Mouse (Mus musculus): ENCODE measurements around the gene 1700113H08Rik.

The 1700113H08Rik gene

DNA sequence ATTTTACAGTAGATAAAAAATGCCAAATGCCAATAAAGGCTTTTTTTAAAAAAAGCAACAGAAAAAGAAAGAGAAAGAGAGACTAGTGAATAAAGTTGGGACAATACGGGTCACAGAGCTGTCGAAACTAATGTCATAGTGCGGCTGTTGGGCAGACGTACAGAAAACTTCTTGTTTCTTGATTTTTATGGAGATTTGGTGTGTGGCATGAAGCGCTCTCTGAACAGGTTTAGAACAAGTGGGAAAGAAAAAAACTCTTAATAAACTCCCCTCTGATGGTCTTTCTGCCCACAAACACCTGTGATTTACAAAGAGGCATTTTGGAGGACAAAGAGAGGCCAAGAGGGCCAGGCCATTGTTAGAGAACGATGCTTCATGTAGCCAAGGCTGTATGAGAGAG, 1.6 kb downstream of the 1700113H08Rik start:
- DNase-seq (ENCODE audit: low read depth, low spot score), result no peak

DNA sequence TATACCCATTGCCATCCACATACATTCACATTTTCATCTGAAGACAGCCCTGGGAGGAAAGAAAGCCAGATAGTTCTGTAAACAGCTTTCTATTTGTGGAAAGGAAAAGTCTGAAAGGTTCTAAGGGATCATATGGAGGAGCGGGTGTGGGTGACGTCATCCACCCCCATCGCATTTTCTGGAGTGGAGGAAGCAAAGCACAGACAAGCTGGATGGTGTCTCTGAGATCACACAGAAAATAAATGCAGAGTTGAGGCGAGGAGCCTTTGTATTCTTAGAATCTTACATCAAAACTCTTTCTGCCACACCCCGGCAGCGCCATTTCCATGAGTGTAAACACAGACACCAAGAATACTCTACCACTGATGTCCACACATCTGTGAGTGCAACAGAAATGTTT, 26.4 kb downstream of the 1700113H08Rik start:
- no peak for DNase-seq (ENCODE audit: low read depth, low spot score)

DNA sequence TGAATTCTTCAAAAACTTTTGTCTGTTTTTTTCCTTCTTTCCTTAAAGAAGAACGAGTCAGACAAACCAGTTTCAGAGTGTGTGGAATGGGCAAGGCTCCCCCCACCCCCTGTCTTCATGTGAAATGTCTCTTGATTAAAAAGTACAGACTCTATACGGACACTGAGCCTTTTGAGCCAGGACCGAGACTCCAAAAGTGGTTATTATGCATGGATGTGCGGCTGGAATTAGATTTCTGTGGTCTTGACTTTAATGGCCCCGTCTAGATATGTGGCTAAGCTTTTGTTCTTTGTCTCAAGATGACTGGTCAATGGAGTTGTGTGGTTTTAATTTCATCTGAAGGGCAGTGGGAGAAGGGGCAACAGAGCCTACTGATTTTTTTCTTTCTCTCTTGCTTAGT, 29.8 kb downstream of the 1700113H08Rik start:
- DNase-seq (ENCODE audit: low read depth, low spot score), result no peak

DNA sequence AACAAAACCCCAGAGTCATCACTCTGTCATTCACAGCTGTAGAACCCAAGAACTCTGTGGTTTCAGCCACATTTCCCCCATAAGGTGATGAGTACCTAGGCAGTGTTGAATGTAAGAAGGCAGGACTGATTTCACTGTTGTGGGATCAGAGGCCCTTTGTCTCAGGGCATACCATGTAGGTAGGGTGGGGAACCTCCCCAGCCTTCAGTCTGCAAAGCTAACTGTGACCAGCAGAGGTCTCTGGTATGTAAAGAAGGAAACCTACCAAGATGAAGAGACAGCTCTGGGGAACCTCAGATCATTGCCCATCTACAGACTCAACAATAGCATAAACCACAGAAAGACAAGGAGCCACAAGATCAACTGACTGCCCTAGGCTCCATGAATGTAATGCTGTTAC, 36.4 kb downstream of the 1700113H08Rik start:
- peak; percentile 16 for DNase-seq (ENCODE audit: low read depth, low spot score)

DNA sequence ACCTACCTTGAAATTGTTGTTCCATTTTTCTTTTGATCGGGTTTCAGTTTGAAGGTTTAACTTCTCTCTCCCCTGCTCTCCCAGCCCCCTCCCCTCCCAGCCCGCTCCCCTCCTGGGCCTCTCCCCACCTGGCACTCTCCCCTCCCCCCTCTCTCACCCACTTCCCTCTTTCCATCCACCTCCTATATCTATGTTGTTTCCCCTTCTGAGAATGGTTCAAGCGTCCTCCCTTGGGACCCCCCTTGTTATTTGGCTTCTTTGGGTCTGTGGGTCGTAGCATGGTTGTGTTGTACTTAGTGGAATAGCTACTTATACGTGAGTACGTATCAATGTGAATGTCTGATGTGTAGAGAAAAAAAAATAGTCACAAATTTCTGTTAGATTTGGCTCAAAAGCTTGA, 40.9 kb downstream of the 1700113H08Rik start:
- DNase-seq (ENCODE audit: low read depth, low spot score), result no peak

DNA sequence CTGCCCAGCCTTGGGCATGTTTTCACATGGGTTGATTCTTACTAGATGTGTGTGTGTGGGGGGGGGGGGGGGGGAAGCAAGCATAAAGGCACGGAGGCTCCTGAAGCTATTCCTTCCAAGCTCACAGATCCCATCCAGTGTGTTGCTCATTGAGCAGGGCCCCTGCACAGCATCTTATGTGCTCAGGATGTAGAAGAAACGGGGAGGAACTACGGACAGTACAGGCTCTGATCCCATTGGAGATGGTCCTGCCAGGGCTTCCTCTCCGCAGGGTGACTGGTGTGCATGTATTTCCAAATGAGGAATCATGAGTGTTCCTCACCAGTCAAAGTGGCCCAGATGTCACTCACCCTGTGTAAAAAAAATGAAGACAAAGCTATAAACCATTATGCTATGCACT, 42.8 kb downstream of the 1700113H08Rik start:
- no peak for DNase-seq (ENCODE audit: low read depth, low spot score)

DNA sequence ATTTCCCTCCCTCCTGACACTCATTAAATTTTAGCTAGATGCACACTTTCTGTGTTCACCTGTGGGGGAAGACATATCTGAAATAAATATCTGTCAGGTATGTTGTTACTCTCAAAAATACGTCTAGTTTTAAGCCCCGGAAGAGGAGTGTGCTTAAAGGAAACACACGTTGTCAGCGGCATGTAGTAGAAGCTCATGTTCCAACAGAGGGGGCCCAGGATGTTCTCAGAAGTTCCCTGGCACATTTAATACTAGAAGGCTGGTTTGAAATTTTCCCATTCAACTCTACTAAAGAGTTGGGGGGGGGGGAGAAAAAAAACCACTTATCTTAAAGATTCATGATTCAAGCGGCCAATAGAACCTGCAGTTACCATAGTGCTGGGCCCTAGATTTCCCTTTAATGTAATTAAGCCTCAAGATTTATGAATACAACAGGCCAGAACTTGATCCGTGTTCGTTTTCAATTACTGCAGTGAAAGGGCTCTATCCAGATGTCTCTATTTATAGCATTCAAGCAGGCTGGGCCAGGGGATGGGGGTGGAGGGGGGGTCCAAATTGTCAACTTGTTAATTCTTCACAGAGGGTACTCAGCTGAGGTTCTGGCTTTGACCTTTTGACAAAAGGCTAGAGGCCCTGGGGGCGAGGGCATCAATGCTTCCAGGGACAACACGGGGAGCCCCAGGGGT, 43.6 kb downstream of the 1700113H08Rik start:
- no peak for DNase-seq (ENCODE audit: low read depth, low spot score)

DNA sequence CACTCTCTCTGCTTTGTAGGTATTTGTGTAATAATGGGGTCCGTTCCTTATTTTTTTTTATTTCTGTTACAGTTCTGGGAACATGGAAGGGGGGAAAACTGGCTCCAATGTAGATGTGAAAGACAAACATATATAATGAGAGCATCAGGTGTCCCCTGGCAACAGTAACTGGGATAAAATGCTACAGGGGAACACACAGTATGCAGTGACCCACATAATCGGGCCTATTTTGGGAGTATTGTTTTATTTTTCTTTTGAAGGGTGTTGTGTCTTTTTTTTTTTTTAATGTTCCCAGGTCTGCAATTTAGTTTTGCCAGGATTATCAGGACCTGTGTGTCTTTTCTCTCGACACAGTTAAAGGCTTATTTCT, 44.1 kb downstream of the 1700113H08Rik start:
- DNase-seq (ENCODE audit: low read depth, low spot score), result no peak

DNA sequence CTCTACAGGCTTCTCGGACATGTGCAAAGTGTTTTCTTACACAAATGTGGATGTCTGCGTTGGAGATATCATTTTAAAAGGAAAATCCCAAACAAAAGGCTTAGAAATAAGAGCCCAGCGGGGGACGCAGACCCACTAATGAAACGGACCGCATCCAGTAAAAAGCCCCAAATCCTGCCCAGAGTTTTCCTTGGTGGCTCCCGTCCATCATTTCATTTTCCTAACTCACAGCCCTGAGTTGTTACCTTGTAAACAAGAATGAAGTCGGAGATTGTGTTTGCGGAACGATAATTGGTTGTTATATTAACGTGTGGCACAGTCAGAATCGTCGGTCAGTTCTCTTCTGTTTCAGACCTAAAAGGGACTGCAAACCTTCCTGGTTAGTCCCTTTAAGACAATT, 44.6 kb downstream of the 1700113H08Rik start:
- no peak for DNase-seq (ENCODE audit: low read depth, low spot score)

DNA sequence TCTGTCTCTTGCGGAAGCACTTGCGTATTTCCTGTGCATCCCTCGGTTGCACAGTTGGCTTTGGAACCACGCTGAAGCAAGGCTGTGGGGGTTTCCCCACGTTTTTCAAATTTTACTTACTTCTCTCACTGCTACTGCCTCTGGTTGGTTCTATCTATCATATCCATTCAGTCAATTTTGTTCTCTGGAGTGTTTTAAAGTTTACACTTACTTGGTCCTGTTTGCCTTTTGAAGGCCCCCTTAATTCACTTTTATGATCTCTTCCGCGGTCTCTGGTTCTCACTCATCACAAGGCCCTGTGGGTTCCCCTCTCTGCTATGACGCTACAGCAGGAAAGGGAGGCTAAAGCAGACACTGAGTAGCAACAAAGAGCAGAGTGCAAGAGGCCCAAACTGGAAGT, 45.4 kb downstream of the 1700113H08Rik start:
- no peak for DNase-seq (ENCODE audit: low read depth, low spot score)

DNA sequence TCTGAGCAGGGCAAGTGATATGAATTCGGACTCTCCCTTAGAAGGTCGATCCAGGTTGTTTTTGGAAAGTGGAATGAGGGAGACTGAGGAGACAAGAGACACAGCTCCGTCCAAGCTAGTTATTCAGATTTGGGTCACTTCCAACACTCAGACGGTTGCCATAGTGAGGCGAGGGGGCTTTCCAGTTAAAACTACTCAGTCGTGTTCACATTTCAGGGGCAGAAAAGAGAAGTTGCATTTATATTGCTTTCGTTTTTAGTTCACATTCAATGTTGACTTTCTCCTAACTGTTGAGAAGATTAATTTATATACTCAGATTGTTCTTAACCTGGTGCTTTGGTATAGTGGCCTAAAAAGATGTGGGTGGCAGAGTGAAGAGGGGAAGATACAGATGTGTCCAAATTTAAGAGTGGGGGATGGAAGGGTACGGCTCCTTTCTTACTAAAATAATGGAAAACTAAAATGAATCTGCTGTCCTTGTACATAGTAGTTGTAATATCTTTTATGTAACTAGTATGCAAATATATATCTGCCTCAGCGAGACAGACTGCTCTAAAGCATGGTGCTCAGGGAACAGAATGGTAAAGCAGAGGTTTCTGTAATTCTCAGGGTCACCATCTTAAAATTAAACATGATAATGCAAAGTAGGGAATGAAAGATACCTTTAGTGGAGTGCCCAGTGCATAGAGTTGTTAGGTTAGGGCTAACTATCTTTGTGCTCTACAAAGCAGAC, 49.9 kb downstream of the 1700113H08Rik start:
- no peak for DNase-seq (ENCODE audit: low read depth, low spot score)

DNA sequence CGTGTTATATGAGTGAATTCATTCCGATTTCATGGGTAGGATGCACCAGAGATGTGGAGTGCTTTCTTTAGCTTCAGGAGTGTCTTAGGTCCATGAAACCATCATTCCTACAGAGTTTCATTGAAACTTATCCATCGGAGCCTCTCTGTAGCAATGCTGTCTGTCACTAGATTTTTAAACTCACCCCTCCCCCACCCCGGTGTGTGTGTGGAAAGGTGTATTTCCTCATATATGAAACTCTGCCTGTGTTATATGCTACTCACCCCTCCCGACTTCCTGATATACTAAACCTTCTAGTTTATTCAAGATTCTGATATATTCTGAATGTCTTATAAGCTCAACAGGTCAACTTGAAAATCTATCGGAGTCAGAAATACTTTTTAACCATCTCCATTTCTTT, 50.5 kb downstream of the 1700113H08Rik start:
- no peak for DNase-seq (ENCODE audit: low read depth, low spot score)

DNA sequence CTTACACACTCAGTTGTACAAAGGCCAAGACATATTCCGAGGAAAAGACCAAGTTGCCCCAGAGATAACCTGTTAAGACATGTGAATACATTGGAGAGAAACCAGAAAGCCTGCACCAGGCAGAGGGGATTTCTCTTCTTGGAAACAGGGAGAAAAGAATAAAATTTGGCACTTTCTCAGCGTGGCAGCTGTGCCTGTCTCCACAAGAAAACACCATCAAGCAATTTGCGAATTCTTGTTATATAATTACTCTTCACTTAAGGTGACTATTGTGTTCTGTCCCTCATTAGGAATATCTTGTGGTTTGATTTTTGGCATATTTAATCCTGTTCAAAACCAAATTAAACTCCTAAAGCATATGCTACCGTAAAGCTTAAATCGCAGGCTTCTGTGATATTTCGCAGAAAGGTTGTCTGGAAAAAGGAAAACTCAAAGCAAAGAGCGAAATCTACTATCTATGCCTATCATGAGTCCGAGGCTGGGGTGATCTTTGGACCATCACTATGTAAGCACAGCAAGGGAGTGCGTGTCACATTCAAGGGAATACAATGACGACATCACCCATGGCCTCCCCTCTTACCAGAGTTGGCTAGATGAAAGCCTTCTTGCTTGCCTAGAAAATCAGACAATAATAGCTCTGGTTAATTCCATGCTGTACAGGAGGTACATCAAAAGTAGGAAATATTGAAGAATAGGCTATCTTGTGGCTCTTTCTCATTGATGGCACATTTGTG, 51.4 kb downstream of the 1700113H08Rik start:
- DNase-seq (ENCODE audit: low read depth, low spot score), result no peak

DNA sequence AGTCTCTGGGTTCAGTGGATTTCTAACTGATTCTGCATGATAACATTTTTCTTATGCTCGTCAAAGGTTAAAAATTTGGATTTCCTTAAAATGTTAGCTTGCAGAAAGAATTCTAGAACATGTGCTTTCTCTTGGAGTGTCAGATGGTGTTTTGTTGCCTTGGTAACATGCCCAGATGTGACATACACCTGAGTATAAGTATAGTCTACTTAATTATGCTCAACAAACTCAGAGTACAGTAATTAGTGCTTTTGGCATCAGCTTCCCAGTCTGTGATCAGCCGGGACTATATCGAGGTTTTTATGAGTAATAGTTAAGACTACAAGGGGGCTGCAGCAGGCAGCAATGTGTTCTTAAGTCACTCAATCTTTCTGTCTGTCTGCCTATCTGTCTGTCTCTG, 53.1 kb downstream of the 1700113H08Rik start:
- DNase-seq (ENCODE audit: low read depth, low spot score), result no peak

DNA sequence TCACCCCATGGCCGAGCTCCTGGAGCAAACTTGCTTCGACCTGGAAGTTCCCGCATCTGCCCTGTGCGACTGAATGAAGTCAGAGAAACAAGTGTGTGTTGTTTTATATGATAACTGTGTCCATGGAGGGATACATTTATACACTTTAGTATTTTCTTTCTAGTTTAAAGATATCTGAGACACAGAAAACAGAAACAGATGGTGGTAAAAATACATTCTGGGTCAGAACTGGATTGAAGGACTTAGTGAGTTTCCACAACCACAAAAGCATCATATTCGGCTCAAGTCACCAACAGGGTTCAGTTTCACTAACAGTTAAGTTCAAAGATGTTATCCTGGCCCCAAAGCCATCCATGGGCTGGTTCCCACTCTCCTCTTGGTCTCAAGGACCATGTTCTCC, 67.2 kb downstream of the 1700113H08Rik start:
- no peak for DNase-seq (ENCODE audit: low read depth, low spot score)

DNA sequence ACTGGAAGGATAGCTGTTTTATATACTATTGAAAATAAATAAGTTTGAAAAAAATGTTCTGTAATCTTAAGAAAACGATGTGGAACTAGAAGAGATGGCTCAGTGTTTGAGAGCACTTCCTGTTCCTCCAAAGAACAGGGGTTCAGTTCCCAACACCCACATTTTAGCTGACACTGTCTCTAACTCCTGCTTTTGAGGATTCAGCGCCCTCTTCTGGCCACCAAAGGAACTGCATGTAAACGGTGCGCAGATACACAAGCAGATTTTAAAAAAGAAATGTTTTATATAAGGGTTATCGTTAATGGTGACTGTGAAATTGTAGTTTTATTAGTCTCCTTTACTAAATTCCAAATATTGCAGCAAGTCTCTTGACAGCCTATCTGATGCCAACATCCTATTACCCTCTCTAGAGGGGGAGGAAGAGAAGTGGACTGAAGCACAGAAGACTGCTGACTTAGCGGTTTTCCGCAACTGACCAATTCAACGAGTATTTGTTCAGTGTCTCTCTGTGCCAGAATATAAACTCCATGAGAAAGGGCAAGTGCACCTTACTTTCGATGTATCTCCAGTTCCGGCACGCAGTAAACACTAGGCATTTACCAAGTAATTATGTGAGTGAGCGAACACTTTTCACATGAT, 68.5 kb downstream of the 1700113H08Rik start:
- no peak for DNase-seq (ENCODE audit: low read depth, low spot score)

DNA sequence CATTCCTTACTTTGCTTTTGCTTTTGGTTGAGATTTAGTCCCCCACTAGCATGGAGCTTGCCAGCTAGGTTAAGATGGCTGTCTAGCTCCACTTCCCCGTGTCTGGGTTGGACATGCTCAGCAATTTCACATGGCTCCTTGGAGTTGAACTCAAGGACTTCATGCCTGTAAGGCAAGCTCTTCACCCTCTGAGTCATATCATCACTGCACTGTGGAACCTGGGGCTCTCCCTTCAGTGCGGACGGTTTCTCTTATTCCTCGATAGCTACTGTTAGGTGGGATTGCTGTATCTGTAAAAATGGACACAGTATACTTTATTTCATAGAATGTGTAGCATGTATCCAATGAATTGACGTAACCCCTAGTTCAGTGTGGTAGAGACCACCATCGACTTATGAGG, 93.2 kb downstream of the 1700113H08Rik start:
- no peak for DNase-seq (ENCODE audit: low read depth, low spot score)

DNA sequence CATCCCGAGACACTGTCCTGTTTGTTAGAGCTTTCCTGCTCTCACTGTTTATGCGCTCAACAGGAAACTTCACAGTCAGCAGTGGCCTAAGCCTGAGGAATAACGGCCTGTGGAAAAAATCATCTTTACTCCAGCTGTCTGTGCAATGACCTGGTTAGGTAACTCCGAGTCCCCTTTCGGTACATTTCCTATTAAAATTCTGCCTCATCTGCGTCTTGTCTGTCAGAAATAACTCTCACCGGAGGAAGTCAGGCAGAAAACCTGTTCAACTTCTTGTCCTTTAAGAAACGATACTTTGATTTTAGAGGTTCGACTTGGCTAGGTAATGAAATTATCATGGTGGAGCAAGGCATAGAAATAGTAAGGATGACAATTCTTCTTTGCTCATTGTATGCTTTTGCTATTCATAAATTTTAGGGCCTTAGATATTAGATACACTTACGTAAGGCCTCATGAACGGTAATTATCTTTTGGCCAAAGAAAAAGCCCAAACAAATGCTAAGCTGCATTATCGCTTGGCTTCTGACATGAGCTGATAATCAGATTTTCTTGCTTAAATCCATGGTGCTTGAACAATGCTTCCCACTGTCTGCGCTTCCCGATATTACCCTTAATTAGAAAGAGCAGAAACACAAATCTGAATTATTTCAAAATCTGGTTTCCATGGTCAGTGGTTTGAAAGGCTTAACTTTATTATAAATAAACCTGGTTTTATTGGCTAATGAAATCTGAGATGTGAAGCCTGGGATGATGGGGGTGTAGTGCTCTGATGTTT, 96.1 kb downstream of the 1700113H08Rik start:
- DNase-seq (ENCODE audit: low read depth, low spot score), result no peak

DNA sequence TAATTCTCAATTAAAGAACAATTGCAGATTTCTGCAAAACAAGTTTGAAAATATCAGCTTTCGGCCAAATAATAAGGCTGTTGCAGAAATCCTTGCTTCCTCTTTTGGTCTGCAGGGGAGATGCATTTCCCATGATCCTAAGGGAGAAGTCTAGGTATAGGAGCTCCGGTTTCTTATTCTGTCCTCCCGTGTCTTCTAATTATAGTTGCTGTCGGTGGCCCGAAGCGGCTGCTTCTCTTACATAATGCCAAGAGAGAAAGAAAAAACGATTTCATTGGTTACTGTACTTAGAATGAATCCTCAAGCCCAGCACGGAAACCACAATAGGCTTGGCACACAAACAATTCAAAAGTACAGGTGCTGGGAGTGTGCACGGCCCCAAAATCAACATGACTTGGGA, 101.9 kb downstream of the 1700113H08Rik start:
- no peak for DNase-seq (ENCODE audit: low read depth, low spot score)

DNA sequence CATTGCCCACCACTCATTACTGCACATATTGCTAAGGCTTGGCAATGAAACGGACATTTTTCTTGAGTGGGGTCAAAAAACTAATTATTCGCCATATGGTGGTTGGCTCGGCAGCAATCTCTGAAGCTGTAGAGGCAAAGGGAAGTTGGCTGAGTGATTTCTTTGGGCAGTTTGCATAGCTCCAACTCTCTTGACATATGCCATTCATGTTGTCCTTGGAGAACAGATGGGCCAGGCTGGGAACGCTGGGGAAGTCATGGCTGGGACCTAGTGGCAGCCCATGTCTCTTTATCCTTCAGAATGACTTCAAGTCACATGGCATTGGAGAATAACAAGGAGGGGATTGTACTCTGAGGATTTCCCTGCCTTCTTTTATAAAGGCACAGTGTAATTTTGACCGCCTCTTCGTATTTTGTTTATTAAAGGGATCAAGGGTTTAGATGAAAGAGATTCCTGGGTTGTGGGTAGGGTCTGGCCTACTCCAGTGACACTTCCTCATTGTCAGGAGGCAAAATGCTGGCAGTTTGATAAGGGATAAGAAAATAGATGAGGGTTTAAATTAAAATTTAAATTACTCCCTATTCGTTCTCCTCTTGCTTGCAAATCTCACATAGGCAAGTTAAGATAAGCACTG, 138.4 kb downstream of the 1700113H08Rik start:
- DNase-seq (ENCODE audit: low read depth, low spot score), result no peak

DNA sequence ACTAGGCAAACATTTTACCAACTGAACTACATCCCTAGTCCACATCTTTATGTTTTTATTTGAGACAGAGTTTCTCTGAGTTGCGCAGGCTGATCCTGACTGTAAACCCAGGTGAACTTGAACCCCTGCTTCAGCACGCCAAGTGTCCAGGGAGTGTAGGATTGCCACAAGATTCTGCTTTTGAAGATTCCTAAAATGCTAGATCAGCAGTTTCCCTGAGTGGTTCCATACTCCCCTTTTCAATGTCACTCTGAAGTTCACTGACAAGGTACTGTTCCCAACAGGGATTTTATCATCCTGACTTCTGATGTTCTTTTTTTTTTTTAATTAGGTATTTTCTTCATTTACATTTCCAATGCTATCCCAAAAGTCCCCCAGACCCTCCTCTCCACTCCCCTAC, 140.9 kb downstream of the 1700113H08Rik start:
- DNase-seq (ENCODE audit: low read depth, low spot score), result no peak
